Mouse (Mus musculus): Measurements from ENCODE around the gene Zfp536. TPM values are rescaled to one million over a fixed set of nuclear protein-coding genes. Genes with fewer than 3 reads are reported as not detected.

Zfp536 gene
- polyA plus RNA-seq, 1 experiment from 2014 or later = 10.7 TPM

- Histone ChIP-seq H3K4me2 (no peak overlapping the region), H3K36me3 (no peaks in the 10 kb centered on the region), H3K27me3 (no peaks in the 10 kb centered on the region), H3K4me1 (peaks cover 5% of the 10 kb centered on the region; the same call in 1 of the 2 replicates), H3K4me3 (no peak overlapping the region), H3K9me3 (no peaks in the 10 kb centered on the region), H3K9ac (no peak overlapping the region), H3K27ac (no peak overlapping the region)
- WGBS = 68% methylated on average over 2 of the region's 2 CpGs
- no peak for ATAC-seq (ENCODE audit: borderline replicate concordance, extremely low read depth, low FRiP score, low TSS enrichment)
Observed at GRCm38 (mm10) chr7:37521407-37521806, 252.0 kb downstream of the Zfp536 start.

GRCm38 (mm10) chr7:37510933-37511675, 262.3 kb downstream of the Zfp536 start:
- Histone ChIP-seq H3K27ac (peak overlapping the region; percentile 59), H3K4me1 (peaks cover 16% of the 10 kb centered on the region), H3K4me3 (no peak overlapping the region), H3K27me3 (no peaks in the 10 kb centered on the region), H3K9me3 (no peaks in the 10 kb centered on the region), H3K36me3 (no peaks in the 10 kb centered on the region), H3K4me2 (no peak overlapping the region), H3K9ac (no peak overlapping the region)
- ATAC-seq (ENCODE audit: borderline replicate concordance, extremely low read depth, low FRiP score, low TSS enrichment) = peak; percentile 68
- 50% methylated on average over 8 of the region's 8 CpGs for WGBS

- no peak for ATAC-seq (ENCODE audit: borderline replicate concordance, extremely low read depth, low FRiP score, low TSS enrichment)
- H3K27me3 ChIP-seq = no peaks in the 10 kb centered on the region
- no peaks in the 10 kb centered on the region for H3K36me3 ChIP-seq
- H3K4me2 ChIP-seq = no peak overlapping the region
- no peak overlapping the region for H3K4me3 ChIP-seq
- H3K27ac ChIP-seq = no peak overlapping the region
- no peak overlapping the region for H3K9ac ChIP-seq
- no peaks in the 10 kb centered on the region for H3K9me3 ChIP-seq
- H3K4me1 ChIP-seq = peaks cover 23% of the 10 kb centered on the region
- WGBS = 71% methylated on average over 9 of the region's 9 CpGs
Observed at GRCm38 (mm10) chr7:37509700-37510099, 263.7 kb downstream of the Zfp536 start.

GRCm38 (mm10) chr7:37505548-37505947, 267.9 kb downstream of the Zfp536 start:
- Histone ChIP-seq H3K9ac (no peak overlapping the region), H3K27ac (no peak overlapping the region), H3K9me3 (no peaks in the 10 kb centered on the region), H3K4me1 (peaks cover 11% of the 10 kb centered on the region), H3K36me3 (no peaks in the 10 kb centered on the region), H3K27me3 (no peaks in the 10 kb centered on the region), H3K4me3 (no peak overlapping the region), H3K4me2 (no peak overlapping the region)
- ATAC-seq (ENCODE audit: borderline replicate concordance, extremely low read depth, low FRiP score, low TSS enrichment) = no peak
- WGBS = 47% methylated on average over 7 of the region's 7 CpGs

- no peaks in the 10 kb centered on the region for H3K9me3 ChIP-seq
- no peaks in the 10 kb centered on the region for H3K27me3 ChIP-seq
- peaks cover 8% of the 10 kb centered on the region for H3K4me1 ChIP-seq
- WGBS = 70% methylated on average over 11 of the region's 11 CpGs
- H3K9ac ChIP-seq = no peak overlapping the region
- no peak overlapping the region for H3K4me3 ChIP-seq
- no peak overlapping the region for H3K27ac ChIP-seq
- H3K4me2 ChIP-seq = no peak overlapping the region
- no peaks in the 10 kb centered on the region for H3K36me3 ChIP-seq
- ATAC-seq (ENCODE audit: borderline replicate concordance, extremely low read depth, low FRiP score, low TSS enrichment) = no peak
Observed at GRCm38 (mm10) chr7:37505096-37505495, 268.3 kb downstream of the Zfp536 start.

- H3K4me1 ChIP-seq = no peaks in the 10 kb centered on the region
- WGBS = 64% methylated on average over 5 of the region's 5 CpGs
- H3K4me2 ChIP-seq = no peak overlapping the region
- H3K9me3 ChIP-seq = no peaks in the 10 kb centered on the region
- no peaks in the 10 kb centered on the region for H3K27me3 ChIP-seq
- no peak overlapping the region for H3K27ac ChIP-seq
- H3K4me3 ChIP-seq = no peak overlapping the region
- H3K36me3 ChIP-seq = no peaks in the 10 kb centered on the region
- H3K9ac ChIP-seq = no peak overlapping the region
- ATAC-seq (ENCODE audit: borderline replicate concordance, extremely low read depth, low FRiP score, low TSS enrichment) = no peak
Observed at GRCm38 (mm10) chr7:37498881-37499280, 274.6 kb downstream of the Zfp536 start.

GRCm38 (mm10) chr7:37496491-37496890, 276.9 kb downstream of the Zfp536 start:
- Histone ChIP-seq H3K4me2 (no peak overlapping the region), H3K4me1 (no peaks in the 10 kb centered on the region), H3K9me3 (no peaks in the 10 kb centered on the region), H3K27me3 (no peaks in the 10 kb centered on the region), H3K4me3 (no peak overlapping the region), H3K27ac (no peak overlapping the region), H3K9ac (no peak overlapping the region), H3K36me3 (no peaks in the 10 kb centered on the region)
- peak; percentile 59; the same call in 1 of the 2 replicates for ATAC-seq (ENCODE audit: borderline replicate concordance, extremely low read depth, low FRiP score, low TSS enrichment)
- 39% methylated on average over 9 of the region's 9 CpGs for WGBS

- no peaks in the 10 kb centered on the region for H3K4me1 ChIP-seq
- no peak for ATAC-seq (ENCODE audit: borderline replicate concordance, extremely low read depth, low FRiP score, low TSS enrichment)
- no peak overlapping the region for H3K4me3 ChIP-seq
- WGBS = 66% methylated on average over 5 of the region's 5 CpGs
- no peak overlapping the region for H3K4me2 ChIP-seq
- no peak overlapping the region for H3K27ac ChIP-seq
- H3K36me3 ChIP-seq = no peaks in the 10 kb centered on the region
- H3K9me3 ChIP-seq = no peaks in the 10 kb centered on the region
- no peaks in the 10 kb centered on the region for H3K27me3 ChIP-seq
- H3K9ac ChIP-seq = no peak overlapping the region
Observed at GRCm38 (mm10) chr7:37490312-37490711, 283.1 kb downstream of the Zfp536 start.

GRCm38 (mm10) chr7:37484946-37485345, 288.5 kb downstream of the Zfp536 start:
- Histone ChIP-seq H3K27ac (no peak overlapping the region), H3K9me3 (no peaks in the 10 kb centered on the region), H3K9ac (no peak overlapping the region), H3K4me1 (0 out of 2 replicates have a peak, but pooled peaks cover 15% of the 10 kb centered on the region), H3K36me3 (no peaks in the 10 kb centered on the region), H3K4me2 (no peak overlapping the region), H3K4me3 (no peak overlapping the region), H3K27me3 (no peaks in the 10 kb centered on the region)
- no peak for ATAC-seq (ENCODE audit: borderline replicate concordance, extremely low read depth, low FRiP score, low TSS enrichment)
- WGBS = 58% methylated on average over 3 of the region's 3 CpGs

GRCm38 (mm10) chr7:37482564-37482963, 290.9 kb downstream of the Zfp536 start:
- Histone ChIP-seq H3K4me2 (no peak overlapping the region), H3K4me3 (no peak overlapping the region), H3K9ac (no peak overlapping the region), H3K9me3 (no peaks in the 10 kb centered on the region), H3K27me3 (no peaks in the 10 kb centered on the region), H3K4me1 (0 out of 2 replicates have a peak, but pooled peaks cover 15% of the 10 kb centered on the region), H3K36me3 (no peaks in the 10 kb centered on the region), H3K27ac (no peak overlapping the region)
- no peak for ATAC-seq (ENCODE audit: borderline replicate concordance, extremely low read depth, low FRiP score, low TSS enrichment)
- 73% methylated on average over 4 of the region's 4 CpGs for WGBS

GRCm38 (mm10) chr7:37481165-37481564, 292.3 kb downstream of the Zfp536 start:
- Histone ChIP-seq H3K9ac (no peak overlapping the region), H3K4me3 (no peak overlapping the region), H3K27ac (no peak overlapping the region), H3K36me3 (no peaks in the 10 kb centered on the region), H3K4me1 (0 out of 2 replicates have a peak, but pooled peaks cover 15% of the 10 kb centered on the region), H3K4me2 (no peak overlapping the region), H3K9me3 (no peaks in the 10 kb centered on the region), H3K27me3 (no peaks in the 10 kb centered on the region)
- ATAC-seq (ENCODE audit: borderline replicate concordance, extremely low read depth, low FRiP score, low TSS enrichment) = no peak
- WGBS = 43% methylated on average over 6 of the region's 6 CpGs

GRCm38 (mm10) chr7:37477309-37477708, 296.1 kb downstream of the Zfp536 start:
- WGBS = 89% methylated on average over 5 of the region's 5 CpGs
- Histone ChIP-seq H3K27me3 (no peaks in the 10 kb centered on the region), H3K4me2 (no peak overlapping the region), H3K36me3 (no peaks in the 10 kb centered on the region), H3K4me3 (no peak overlapping the region), H3K4me1 (peaks cover 17% of the 10 kb centered on the region), H3K27ac (no peak overlapping the region), H3K9ac (no peak overlapping the region), H3K9me3 (no peaks in the 10 kb centered on the region)
- ATAC-seq (ENCODE audit: borderline replicate concordance, extremely low read depth, low FRiP score, low TSS enrichment) = no peak
